Mouse (Mus musculus) stomach, postnatal 0 days (tissue): ENCODE measurements around the gene Wbp2. TPM values are rescaled to one million over a fixed set of nuclear protein-coding genes. Genes with fewer than 3 reads are reported as not detected.

ENCODE experiments used
- ATAC-seq: fragments of 200-750 bp; cut with Nextera tagmentation; 2 replicates; pipeline ENCODE4 v1.8.0; 2017; ENCODE audit not compliant: low FRiP score, low TSS enrichment
- DNase-seq: peaks from one replicate; pipeline ENCODE4 v3.0.0-alpha.2; 2016; ENCODE audit warnings: low spot score
- H3K27ac ChIP-seq: fragments of 300-500 bp; sonication (generic); replicated peaks from 2 replicates; pipeline ENCODE4 v1.5.1; 2014; ENCODE audit warnings: mild to moderate bottlenecking, control low read depth
- H3K27me3 ChIP-seq: fragments of 300-500 bp; sonication (generic); 2 replicates; pipeline ENCODE4 v1.6.1; 2014; ENCODE audit warnings: low read length; ENCODE audit not compliant: control insufficient read depth, insufficient read depth
- H3K36me3 ChIP-seq: fragments of 300-500 bp; sonication (generic); 2 replicates; pipeline ENCODE4 v1.6.1; 2014; ENCODE audit warnings: low read length, mixed read lengths; ENCODE audit not compliant: control insufficient read depth, insufficient read depth
- H3K4me1 ChIP-seq: fragments of 300-500 bp; sonication (generic); replicated peaks from 2 replicates; pipeline ENCODE4 v1.6.1; 2014; ENCODE audit warnings: antibody characterized with exemption; ENCODE audit not compliant: control insufficient read depth, insufficient read depth
- H3K4me2 ChIP-seq: fragments of 300-500 bp; sonication (generic); replicated peaks from 2 replicates; pipeline ENCODE4 v1.6.1; 2014; ENCODE audit warnings: low read depth, mild to moderate bottlenecking, control low read depth, moderate library complexity
- H3K4me3 ChIP-seq: fragments of 300-500 bp; sonication (generic); 2 replicates; pipeline ENCODE4 v1.5.1; 2014; ENCODE audit warnings: low read depth, low read length, control low read depth
- H3K9ac ChIP-seq: fragments of 300-500 bp; sonication (generic); 2 replicates; pipeline ENCODE4 v1.6.1; 2014; ENCODE audit warnings: mild to moderate bottlenecking, low read length, control low read depth, mixed read lengths
- H3K9me3 ChIP-seq: fragments of 300-500 bp; sonication (generic); 2 replicates; pipeline ENCODE4 v1.6.1; 2016; ENCODE audit warnings: low read length; ENCODE audit not compliant: control insufficient read depth
- CTCF ChIP-seq: IDR thresholded peaks from 2 replicates; pipeline ENCODE4 v1.5.1; 2016; ENCODE audit warnings: antibody characterized with exemption, low read depth, mild to moderate bottlenecking, moderate library complexity
- EP300 ChIP-seq: optimal IDR thresholded peaks from 2 replicates; pipeline ENCODE3; 2016; ENCODE audit warnings: antibody characterized with exemption
- WGBS: fragments of 180-500 bp; shearing (Covaris S2); extraction: QIAGEN DNeasy Blood & Tissue Kit; methylation state at CpG from one replicate; pipeline ENCODE4 v1.1.7; 2014; 5-methylcytosine and 5-hydroxymethylcytosine counted together
- polyA plus RNA-seq: library from polyadenylated mRNA; unstranded; fragments of >200 nt; fragmentation: Nextera tagmentation; extraction: Ambion mirVana; gene quantifications from 2 replicates; pipeline ENCODE4 v1.2.1, GENCODE M21; 2015

The Wbp2 gene
- polyA plus RNA-seq, 1 experiment from 2014 or later: 71.0 TPM

DNA sequence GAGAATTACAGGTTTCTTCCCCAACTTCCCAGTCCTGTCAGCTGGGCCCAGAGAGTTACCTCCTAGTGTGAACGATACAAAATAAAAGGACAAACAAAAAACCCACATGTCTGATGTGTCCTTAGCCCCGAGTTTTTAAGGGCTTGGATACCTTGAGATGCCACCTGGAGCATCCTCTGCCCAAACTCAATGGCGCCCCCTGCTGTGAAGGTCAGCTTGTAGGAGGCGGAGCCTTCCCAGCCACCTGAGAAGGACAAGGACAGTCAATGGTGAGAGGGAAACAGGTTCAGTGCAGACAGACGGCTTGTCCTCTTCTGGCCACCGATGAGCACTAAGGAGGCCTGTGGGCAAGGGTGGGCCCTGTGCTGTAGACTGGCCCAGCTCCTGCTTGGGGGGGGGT, 5.7 kb downstream of the Wbp2 start:
- Histone ChIP-seq H3K9ac (no peak overlapping the region), H3K36me3 (peaks cover 31% of the 10 kb centered on the region), H3K27ac (no peak overlapping the region), H3K4me3 (no peak overlapping the region), H3K27me3 (no peaks in the 10 kb centered on the region), H3K4me1 (peaks cover 6% of the 10 kb centered on the region; the same call in 1 of the 2 replicates), H3K4me2 (no peak overlapping the region), H3K9me3 (no peaks in the 10 kb centered on the region)
- ATAC-seq (no peak), DNase-seq (peak; percentile 79)
- peak; percentile 72 for TF ChIP-seq CTCF
- TF ChIP-seq EP300: no peak
- WGBS: 69% methylated on average over 6 of the region's 6 CpGs

DNA sequence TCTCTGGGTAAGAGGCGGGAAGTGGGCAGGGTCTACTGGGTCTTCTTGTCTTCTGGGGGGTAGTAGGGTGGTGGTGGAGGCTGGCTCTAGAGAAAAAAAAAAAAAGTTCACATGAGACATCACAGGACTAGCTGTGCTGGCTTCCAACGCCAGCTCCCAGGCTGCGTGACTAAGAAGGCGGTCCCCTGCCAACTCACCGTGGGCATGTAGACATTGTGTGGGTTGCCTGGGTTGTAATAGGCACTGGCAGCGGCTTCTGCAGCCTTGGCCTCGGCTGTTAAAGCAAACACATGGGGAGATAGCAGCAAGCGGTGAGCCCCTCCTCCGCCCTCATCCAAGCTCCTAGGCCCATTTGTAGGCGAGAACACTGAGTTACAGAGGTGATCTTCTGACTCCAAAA, 7.3 kb downstream of the Wbp2 start:
- Histone ChIP-seq H3K27me3 (no peaks in the 10 kb centered on the region), H3K36me3 (peaks cover 31% of the 10 kb centered on the region), H3K4me1 (0 out of 2 replicates have a peak, but pooled peaks cover 3% of the 10 kb centered on the region), H3K9ac (no peak overlapping the region), H3K4me2 (no peak overlapping the region), H3K4me3 (no peak overlapping the region), H3K27ac (peak overlapping the region; percentile 67), H3K9me3 (no peaks in the 10 kb centered on the region)
- WGBS: 68% methylated on average over 10 of the region's 10 CpGs
- DNase-seq (peak; percentile 59), ATAC-seq (no peak)
- no peak for TF ChIP-seq EP300
- no peak for TF ChIP-seq CTCF

DNA sequence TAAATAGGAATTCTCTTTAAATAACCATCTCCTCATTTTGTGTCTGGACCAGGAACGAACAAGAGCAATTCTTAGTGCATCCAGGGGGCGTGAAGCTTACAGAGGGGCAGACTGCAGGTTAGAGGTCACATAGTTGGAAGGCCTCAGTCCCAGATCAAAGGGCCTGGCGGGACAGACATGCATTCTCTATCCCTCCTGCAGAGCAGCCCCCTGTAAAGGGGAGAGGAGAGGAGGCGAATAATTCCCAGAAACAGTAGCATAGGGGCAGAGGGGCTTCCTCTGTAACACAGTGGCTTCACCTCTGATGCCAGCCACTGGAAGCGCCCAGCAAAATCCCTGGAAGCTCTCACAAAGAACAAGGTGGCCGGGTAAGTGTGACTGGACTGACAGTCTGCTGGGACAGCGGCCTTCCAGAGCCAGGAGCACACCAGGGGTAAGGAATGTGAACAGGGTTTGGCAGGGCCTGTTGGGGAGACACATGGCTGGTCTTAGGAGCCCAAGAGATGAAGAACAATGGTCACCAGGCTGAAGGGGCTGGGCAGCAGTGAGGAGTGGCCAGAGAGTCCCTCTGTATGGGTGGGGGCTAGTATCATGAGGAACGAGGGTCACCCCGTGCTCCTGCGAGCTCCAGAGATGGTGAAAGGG, 8.0 kb downstream of the Wbp2 start:
- Histone ChIP-seq H3K4me3 (no peak overlapping the region), H3K4me2 (no peak overlapping the region), H3K36me3 (peaks cover 31% of the 10 kb centered on the region), H3K9me3 (no peaks in the 10 kb centered on the region), H3K9ac (peak overlapping the region; percentile 27; the same call in 1 of the 2 replicates), H3K27ac (peak overlapping the region; percentile 67), H3K4me1 (0 out of 2 replicates have a peak, but pooled peaks cover 3% of the 10 kb centered on the region), H3K27me3 (no peaks in the 10 kb centered on the region)
- TF ChIP-seq CTCF: no peak
- no peak for TF ChIP-seq EP300
- no peak for ATAC-seq
- DNase-seq: no peak
- WGBS: 59% methylated on average over 10 of the region's 10 CpGs

DNA sequence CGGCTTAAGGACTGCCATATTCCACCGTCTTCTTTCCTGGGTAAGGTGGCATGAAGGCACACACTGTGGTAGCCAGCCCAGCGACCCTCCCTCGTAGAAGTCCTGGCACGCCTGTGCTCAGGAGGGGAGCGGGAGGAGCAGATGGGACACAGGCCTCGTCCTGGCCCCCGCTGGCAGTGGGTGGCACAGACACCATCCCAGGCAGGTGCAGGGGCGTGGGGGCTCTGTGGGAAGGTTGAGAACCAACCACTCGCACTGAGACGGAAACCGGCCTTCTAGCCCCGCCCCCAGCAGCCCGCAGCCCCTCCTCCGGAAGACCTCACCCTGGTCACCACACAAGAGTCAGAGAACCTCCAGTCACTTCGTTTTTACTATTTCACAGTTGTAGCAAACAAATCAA, 8.6 kb downstream of the Wbp2 start:
- DNase-seq (peak; percentile 72), ATAC-seq (peak; percentile 33)
- 0 out of 2 replicates have a peak, but pooled peaks cover 3% of the 10 kb centered on the region for H3K4me1 ChIP-seq
- no peak for TF ChIP-seq CTCF
- TF ChIP-seq EP300: no peak
- H3K9me3 ChIP-seq: no peaks in the 10 kb centered on the region
- no peaks in the 10 kb centered on the region for H3K27me3 ChIP-seq
- H3K9ac ChIP-seq: peak overlapping the region; percentile 27; the same call in 1 of the 2 replicates
- peak overlapping the region; percentile 92 for H3K27ac ChIP-seq
- 14% methylated on average over 16 of the region's 16 CpGs for WGBS
- H3K36me3 ChIP-seq: peaks cover 26% of the 10 kb centered on the region
- peak overlapping the region; percentile 24 for H3K4me3 ChIP-seq
- peak overlapping the region; percentile 55 for H3K4me2 ChIP-seq

DNA sequence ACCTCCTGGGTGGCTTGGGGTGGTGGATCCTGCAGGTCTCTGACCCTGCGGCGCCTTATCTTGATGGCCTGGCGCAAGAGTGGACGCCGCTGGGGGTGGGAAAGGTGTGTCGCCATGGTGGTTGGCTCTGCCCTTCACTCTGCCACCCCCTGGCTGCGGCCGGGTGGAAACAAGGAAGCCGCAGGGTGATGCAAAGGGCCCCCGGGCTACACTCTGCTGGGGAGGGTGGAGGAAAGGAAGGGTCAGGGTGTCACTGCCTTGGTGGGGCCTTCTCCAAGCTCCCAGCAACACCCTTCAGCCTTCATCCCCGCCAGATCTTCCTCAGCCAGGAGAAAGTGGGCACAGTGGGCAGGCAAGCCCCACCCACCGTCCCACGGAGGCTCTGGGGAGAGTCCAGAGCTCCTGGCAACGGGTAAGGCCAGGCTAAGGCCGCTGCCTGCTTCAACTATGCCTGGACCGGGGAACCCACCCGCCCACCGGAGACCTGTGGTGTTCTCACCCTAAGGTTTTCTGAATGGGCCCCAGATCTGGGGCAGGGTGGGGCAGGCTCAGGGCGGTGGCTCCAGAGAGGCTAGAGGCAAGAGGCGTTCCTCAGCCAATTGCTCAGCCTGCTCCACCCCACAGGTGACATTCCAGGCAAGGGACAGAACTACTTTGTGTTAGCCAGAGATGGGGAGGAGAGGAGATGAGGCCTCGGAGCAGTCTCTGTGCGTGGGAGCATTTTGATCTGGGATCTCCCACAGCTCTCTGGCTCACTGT, 9.2 kb downstream of the Wbp2 start, which contains the start of gene Unc13d:
Gene Unc13d (minus strand): TSS at position 516 of the 759 bp plus-strand sequence.
- 0 out of 2 replicates have a peak, but pooled peaks cover 3% of the 10 kb centered on the region for H3K4me1 ChIP-seq
- peaks cover 26% of the 10 kb centered on the region for H3K36me3 ChIP-seq
- peak within 1 kb of the TSS; percentile 55 for H3K4me2 ChIP-seq
- H3K9me3 ChIP-seq: no peaks in the 10 kb centered on the region
- 30% methylated on average over 22 of the region's 22 CpGs for WGBS
- ATAC-seq: peak; percentile 75
- peak within 1 kb of the TSS; percentile 53 for H3K9ac ChIP-seq
- peak; percentile 64 for TF ChIP-seq CTCF
- peak; percentile 38 for TF ChIP-seq EP300
- DNase-seq: peak; percentile 83
- no peaks in the 10 kb centered on the region for H3K27me3 ChIP-seq
- H3K4me3 ChIP-seq: peak within 1 kb of the TSS; percentile 24
- peak within 1 kb of the TSS; percentile 92 for H3K27ac ChIP-seq
